Mouse (Mus musculus) adrenal gland, postnatal 25 days (tissue): ENCODE measurements around the gene Ergic3. TPM values are rescaled to one million over a fixed set of nuclear protein-coding genes. Genes with fewer than 3 reads are reported as not detected.

Experiments
- DNase-seq: peaks from one replicate; pipeline ENCODE4 v3.0.0; 2021; ENCODE audit warnings: mixed read lengths
- long read RNA-seq: library from polyadenylated mRNA; stranded (forward); transcript quantifications from one replicate; pipeline ENCODE4 v2.0.0, GENCODE M21; 2021
- total RNA-seq: library from RNA; stranded (reverse); gene quantifications from 2 replicates; pipeline ENCODE4 v1.2.3, GENCODE M21; 2021

Ergic3 gene
- total RNA-seq, result 242 and 246 TPM in 2 replicates
- long read RNA-seq, transcript Ergic3-201 (13 exons, 1,377 nt), result major isoform, 273 of 299 reads
- long read RNA-seq, partial matches to known transcripts, result 12 of 299 reads
- long read RNA-seq, other reads (novel, unspliced or antisense), result 10 of 299 reads

DNA sequence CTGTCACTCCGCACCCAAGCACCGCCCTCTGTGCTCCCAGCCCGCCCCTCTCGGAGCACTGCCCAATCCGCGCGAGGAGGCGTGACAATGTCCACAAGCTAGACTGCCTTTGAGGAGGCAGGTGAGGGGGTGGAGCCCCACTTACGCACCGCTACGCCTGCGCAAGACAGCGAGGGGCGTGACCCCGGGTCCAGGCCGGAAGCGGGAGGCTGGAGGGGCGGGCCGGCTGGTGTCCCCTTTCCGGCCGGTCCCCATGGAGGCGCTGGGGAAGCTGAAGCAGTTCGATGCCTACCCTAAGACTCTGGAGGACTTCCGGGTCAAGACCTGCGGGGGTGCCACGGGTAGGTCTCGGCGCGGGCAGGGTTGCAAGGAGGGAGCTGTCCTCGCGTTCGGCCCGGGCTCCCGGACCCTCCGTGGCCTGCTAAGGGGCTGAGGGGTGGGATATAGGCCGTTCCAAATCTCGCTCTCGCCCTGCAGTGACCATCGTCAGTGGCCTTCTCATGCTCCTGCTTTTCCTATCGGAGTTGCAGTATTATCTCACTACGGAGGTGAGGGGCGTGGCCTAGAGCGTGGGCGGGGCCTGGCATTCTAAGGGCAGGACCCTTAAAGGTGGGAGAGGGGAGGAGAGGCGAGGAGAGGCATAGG lies at the start of gene Ergic3, which contains the start of gene 6430550D23Rik:
Gene Ergic3 (plus strand): TSS at position 158 of the 645 bp plus-strand sequence.
Gene 6430550D23Rik (minus strand): TSS at position 90 of the 645 bp plus-strand sequence.
- peak; percentile 99 for DNase-seq

DNA sequence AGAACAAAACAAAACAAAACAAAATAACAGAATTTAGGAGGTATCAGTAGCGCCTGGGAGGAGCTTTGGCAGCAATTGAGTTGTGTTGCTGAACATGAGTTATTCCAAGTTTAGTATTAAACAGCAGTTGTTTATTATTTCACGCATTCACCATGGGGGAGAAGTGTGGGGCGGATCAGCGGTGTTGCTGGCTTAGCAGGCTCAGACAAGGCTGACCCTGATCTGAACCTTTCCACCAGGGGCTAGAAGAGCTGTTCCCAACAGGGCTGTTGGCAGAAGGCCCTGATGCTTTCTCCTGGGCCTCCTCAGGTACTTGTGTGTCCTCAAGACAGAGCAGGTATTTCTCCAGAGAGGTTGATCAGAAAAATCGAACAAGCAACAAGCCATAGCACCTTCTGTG lies 47.9 kb upstream of the Ergic3 start:
- no peak for DNase-seq

DNA sequence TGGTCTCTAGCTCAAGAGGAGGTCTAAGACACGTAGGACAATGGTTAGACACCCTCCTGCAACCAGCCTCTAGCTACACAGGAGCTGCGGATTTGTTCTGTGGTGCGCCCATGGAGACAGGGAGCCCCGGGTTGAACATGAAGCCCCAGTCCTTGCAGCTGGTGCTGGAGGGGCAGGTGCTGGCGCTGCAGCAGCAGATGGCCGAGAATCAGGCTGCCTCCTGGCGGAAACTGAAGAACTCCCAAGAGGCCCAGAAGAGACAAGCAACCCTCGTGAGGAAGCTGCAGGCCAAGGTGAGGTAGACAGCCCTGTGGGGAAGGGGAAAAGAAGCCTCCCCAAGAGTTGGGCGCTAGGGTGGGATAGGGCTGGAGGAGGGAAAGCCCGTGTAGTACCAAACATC lies 46.0 kb upstream of the Ergic3 start:
- no peak for DNase-seq

DNA sequence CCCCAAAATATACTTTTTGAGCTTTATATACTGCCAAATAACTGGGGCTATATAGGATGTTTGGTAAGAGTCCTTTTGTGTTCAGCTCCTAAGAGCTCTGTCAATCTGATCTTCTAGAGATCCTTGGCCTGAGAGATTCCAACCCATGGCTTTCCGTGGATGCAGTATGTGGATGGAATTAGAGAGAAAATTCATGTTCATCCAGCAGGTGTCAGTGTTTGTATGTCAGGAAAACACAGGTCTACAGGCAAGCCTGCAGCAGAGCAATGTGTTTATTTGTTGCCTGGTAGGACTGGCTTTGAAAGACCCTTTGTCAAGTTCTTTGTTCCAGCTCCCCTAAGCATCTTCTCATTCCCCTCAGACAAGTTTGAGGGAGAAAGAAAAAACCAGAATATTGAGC lies 44.9 kb upstream of the Ergic3 start:
- DNase-seq, result no peak

DNA sequence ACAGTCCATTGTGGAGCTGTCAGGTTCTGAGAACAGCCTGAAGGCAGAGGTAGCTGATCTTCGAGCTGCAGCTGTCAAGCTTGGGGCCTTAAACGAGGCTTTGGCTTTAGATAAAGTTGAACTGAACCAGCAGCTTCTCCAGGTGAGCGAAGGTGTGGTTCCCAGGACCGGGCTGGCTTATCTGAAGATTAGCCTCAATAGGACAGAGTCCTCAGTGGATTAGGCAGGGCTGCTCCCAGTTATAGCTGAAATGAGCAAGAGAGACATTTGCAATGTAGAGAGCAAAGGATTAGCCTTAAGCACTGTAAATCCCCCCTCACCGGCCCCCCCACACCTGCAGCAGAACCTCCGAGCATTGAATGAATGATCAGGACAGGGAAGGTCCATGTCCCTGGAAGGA lies 34.5 kb upstream of the Ergic3 start:
- DNase-seq, result no peak

DNA sequence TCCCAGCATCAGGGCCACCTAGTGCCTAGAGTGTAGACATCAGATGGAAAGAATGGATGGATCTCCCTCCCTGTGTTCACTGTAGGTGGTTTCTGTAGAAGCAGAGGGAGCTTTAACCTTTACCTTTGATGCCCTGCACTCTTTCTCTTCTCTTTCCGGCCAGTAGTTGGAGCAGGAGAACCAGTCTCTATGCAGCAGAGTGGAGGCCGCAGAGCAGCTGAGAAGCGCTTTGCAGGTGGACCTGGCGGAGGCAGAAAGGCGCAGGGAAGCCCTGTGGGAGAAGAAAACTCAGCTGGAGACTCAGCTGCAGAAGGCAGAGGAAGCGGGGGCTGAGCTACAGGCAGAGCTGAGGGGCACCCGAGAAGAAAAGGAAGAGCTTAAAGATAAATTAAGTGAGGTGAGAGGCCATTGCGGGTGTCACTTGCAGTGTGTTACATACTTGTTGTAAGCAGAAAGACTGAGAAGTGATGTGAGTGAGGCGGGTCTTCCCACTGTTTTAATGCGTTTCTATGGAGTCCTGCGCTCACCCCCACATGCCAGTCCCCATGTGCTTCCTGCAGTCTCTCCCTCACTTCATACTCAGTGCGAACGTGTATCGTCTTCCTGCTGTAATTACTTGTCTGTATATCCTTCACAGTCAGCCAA lies 33.6 kb upstream of the Ergic3 start:
- DNase-seq, result no peak

DNA sequence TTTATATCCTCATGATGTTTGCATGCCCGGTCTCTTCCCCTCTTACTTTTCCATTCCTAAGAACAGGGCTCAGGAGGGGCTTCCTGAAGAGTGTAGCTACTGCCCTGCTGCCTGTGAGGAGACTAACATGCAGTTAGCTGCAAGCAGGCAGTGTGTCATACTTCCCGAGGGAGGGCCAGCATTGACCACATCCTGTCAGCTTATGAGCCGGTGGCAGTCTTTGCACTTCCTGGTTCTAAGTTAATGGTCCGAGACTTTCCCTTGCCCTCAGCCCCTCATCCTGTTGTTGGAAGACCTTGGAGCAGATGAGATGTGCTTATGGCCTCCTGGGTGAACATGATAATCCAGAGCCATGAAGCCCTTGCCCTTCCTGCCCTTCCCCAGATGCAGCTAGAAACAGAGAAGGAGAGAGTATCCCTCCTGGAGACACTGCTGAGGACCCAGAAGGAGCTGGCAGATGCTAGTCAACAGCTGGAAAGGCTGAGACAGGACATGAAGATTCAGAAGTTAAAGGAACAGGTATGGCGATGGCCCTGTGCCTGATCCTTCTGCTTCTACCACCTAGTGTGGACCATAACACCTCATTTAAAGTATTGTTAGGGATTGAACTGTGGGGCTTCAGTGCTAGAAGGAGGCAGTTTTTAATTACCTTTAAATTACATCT lies 28.4 kb upstream of the Ergic3 start:
- DNase-seq, result peak; percentile 18

DNA sequence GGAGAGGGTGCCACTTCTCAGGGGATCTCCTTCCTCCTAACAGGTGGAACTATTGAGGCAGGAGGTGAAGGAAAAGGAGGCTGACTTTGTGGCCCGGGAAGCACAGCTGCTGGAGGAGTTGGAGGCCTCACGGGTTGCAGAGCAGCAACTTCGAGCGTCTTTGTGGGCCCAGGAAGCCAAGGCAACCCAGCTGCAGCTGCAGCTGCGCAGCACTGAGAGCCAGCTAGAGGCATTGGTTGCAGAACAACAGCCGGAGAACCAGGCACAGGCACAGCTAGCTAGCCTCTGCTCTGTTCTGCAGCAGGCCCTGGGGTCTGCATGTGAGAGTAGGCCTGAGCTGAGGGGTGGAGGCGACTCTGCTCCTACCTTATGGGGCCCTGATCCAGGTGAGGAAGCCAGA lies 22.1 kb upstream of the Ergic3 start:
- DNase-seq, result no peak

DNA sequence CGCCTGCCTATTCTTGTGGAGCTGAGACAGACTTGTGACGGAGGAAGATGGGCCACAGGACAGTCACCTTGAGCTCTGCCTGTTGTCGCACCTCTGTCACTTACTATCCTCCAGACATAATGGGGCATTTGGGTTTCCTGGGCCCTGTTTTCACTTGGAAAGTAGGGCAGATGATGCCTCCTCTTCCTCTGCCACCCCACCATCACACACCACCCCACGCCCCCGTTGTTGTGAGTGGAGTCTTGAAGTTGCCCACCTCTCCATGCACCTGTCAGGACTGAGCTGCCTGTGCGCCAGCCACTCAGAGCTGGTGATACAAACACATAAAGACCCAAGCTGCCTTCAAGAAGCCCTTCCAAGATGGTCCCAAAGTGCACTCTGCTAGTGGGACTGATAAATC lies 20.7 kb upstream of the Ergic3 start:
- no peak for DNase-seq

DNA sequence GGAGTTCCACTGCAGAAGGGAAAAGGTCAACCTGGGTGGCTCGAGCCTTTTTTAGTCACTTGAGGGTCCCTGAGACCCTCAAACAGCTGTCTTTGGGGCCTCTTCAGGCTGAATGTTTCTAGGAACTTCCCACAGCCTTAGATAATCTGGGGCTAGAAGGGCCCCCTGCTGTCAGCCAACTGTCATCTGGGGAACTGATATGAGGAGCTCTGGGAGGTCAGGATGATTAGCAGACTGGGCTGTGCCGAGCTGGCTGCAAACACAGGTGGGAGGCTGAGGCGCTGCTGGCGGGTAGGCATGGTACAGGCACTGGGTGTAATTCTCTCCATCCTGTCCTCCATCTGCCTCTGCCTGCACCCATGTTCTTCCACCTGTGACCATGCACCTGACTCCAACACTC lies 18.8 kb upstream of the Ergic3 start:
- no peak for DNase-seq

DNA sequence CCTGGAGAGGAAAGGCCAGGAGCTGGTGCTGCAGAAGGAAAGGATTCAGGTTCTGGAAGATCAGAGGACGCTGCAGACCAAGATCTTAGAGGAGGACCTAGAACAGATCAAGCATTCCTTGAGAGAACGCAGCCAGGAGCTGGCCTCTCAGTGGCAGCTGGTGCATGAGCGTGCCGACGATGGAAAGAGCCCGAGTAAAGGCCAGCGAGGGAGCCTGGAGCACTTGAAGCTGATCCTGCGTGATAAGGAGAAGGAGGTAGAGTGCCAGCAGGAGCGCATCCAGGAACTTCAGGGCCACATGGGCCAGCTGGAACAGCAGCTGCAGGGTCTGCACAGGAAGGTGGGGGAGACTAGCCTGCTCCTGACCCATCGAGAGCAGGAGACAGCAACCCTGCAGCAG lies 16.7 kb upstream of the Ergic3 start:
- no peak for DNase-seq

DNA sequence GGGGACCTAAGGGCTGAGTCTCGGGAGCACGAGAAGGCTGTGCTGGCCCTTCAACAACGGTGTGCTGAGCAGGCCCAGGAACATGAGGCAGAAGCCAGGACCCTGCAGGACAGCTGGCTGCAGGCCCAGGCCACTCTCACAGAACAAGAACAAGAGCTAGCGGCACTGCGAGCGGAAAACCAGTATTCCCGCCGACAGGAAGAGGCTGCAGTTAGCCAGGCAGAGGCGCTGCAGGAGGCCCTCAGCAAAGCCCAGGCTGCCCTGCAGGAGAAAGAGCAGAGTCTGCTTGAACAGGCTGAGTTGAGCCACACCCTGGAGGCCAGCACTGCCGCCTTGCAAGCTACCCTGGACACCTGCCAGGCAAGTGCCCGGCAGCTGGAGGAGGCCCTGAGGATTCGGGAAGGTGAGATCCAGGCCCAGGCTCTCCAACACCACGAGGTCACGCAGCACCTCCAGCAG lies 16.0 kb upstream of the Ergic3 start:
- peak; percentile 41 for DNase-seq

DNA sequence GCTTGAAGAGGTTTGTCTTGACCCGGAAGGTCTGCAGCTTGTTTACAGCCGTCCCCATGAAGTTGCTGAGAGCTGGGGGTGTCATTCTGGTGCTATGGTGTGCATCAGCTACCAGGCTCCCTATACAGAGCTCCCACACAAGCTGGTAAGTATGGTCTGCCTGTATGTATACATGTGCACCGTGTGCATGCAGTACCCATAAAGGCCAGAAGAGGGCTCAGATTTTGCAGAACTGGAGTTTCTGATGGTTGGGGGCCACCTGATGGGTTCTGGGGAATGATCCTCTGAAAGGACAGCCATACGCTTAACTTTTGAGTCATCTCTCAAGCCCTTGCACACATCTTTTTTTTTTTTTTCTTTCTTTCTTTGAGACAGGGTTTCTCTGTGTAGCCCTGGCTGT lies 2.5 kb upstream of the Ergic3 start:
- DNase-seq, result no peak

DNA sequence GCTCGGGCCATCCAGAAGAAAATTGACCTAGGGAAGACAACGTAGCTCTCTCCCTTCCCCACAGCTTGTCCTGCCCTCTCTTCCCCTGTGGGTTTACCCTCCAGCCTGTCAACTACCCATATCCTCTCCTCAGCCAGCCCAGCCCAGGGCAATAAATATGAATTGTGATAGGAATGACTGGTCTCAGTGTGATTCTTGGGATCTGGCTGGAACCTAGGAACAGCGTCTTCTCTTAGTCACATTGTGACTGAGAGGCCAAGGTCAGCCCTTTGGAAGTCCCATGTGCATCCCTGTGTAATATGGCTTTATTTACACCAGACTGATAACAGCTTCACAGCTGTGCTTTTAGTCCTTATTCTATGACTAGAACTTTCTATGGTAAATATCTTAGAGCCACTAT lies 10.3 kb downstream of the Ergic3 start:
- DNase-seq, result no peak

DNA sequence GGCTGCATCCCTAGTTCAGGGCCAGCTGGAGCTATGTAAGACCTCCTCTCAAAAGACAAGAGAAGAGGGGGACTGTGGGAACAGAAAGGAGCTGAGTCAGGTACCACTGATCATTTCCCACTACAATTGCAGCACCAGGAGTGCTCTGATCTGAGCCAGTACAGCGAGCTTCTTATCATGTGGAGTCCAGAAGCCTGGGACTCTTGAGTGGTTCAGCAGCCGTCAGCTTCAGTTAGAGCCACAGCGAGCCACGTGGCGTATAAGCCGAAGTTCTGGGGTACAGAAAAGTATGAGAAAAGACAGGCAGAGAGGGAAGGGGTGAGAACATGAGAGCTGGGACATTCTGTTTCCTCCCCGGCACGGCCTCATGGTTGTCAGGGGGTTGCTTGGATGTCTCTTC lies 13.4 kb downstream of the Ergic3 start:
- DNase-seq, result no peak

DNA sequence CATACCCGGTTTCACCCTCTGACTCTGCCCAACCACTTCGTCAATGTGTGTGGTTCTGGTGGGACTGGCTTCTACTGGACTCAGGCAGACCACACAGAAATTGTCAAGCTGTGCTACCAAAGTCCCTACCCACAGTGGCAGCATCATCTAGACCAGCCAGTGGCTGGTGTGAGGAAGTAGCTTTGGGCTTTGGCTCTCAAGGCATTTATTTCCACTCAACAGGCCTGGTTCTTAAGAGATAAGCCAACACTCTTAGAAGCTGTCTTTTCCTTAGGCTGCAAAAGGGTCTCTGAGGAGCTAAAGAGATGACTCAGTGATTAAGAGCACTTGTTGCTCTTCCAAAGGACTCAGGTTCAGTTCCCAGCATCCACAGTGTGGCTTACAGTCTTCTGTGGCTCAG lies 13.9 kb downstream of the Ergic3 start:
- DNase-seq, result no peak

DNA sequence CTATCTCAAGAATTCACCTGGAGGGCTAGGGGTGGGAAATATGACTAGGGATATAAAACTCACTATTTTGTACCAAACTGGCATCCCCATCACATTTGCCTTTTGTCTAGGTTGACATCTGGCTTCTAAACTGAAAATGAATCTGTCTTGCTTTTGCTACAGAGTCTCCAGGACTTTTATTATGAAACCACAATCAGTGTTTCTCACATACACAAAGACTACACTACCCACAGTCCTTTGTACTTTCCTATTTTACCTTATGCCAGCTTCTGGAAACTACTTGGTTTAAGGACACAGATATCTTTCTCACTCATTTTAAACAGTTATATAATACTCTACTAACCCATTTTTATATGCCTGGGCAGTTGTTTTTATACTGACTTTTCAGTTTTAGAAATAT lies 17.6 kb downstream of the Ergic3 start:
- no peak for DNase-seq

DNA sequence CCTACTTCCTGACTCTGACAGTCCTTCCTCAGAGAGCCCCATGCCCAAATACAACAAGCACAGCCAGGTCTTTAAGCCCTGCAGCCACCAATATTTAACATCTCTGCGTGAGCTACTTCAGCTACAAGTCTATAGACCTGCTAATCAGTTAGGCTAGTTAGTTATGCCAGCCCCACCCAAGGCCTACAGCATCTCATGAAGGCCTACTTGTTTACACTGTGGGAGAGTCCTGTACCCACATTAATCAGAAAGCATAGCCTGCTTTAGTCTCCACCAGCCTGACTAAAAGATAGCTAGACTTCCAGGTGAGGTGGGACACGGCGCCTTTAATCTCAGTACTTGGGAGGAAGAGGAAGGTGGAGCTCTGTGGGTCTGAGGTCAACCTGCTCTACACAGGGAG lies 31.5 kb downstream of the Ergic3 start:
- DNase-seq, result no peak

DNA sequence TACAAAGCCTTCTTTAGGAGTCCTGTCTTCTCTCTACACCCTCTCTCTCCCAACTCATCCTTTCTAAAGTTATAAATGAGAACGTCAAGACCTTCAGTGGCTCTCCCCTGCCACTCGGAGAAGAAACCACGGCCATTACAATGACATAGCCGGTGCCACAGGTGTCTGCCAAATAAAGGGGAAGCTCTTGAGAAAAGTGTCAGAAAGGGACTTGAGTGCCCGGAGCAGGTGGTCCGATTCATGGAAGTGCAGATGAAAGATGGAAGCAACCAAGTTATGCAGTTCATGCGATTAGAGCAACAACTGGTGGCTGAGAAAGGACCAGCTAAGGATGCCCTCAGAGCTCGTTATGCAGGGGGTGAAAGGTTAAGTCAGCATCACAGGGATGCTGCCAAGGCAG lies 35.1 kb downstream of the Ergic3 start:
- DNase-seq, result no peak

DNA sequence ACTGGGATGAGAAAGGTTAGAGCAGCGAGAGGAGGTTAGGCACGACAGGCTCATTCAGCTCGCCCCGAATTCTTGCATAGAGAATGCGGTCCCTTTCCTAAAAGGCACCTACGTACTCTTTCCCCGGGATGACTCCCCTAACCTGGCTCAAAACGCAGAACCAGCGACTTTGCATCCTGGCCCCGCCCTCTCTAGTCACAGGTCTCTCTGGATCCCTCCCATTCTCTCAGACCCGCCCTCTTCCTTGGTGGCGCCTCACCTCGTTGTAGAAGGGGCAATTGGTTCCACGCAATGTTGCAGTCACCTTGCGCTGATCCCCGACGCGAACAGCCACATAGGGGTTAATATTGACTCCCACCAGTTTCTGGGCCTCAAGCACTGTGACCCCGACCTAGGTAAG lies 40.1 kb downstream of the Ergic3 start:
- DNase-seq, result no peak

DNA sequence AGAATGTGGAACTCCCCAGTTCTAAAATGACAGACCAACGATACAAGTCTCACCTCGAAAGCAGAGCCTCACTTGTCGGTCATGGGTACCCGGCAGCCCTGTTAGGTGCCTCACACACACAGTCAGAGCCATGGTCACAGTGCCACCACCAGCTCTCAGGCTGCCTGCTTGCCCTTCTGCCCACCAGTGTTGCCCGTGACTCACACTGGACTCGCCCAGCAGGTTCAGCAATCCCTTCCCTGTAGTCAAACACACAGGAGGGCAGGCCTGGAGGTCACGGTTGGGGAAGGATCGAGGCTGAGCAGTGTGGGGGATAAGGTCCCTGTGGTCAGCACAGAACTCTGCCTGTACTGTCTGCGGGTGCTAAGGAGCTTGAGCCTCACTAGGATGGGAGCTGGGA lies 45.0 kb downstream of the Ergic3 start, which contains the start of gene Fer1l4:
Gene Fer1l4 (minus strand): TSS at position 132 of the 400 bp plus-strand sequence.
- no peak for DNase-seq

DNA sequence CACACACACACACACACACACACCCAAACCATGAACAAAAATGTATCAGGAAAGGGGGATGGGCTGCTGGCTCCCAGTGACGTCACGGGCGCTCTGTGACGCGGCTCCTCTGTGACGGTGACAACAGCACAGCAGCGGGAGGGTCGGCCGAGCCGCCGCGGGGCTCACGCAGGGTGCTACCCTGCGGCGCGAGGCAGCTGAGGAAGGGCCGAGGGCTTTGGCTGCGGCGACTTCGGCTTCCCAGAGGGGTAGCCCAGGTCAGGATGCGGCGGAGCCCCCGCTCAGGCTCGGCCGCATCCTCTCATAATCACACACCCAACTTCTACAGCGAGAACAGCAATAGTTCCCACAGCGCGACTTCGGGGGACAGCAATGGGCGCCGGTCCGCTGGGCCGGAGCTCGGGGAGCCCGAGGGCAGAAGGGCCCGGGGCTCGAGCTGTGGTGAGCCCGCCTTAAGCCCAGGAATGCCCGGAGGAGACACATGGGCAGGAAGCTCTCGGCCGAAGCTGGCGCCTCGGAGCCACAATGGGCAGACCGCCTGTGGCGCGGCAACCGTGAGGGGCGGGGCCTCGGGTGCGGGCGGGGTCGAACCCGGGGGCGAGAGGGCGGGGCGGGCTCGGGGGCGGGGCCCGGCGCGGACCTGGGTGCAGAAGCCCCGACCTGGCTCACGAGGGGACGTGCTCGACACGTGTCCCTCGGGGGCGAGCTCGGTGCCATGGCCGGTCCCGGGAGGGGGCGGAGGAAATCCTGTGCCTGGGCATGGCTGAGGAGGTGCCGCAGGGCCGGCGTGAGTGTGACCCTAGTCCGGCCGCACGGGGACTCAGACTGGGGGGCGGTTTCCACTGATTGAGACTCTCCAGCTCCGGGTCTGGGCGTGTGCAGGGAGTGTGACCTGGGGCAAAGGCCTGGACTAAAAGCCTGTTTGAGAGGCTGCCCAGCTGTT lies 57.5 kb downstream of the Ergic3 start, which contains the start of gene Spag4:
Gene Spag4 (plus strand): TSS at position 77 of the 943 bp plus-strand sequence.
- DNase-seq, result peak; percentile 90
